Mouse (Mus musculus) testis, adult 2 months (tissue): Measurements from ENCODE around the gene Krt7. TPM values are rescaled to one million over a fixed set of nuclear protein-coding genes. Genes with fewer than 3 reads are reported as not detected.

Source experiments
- H3K27ac ChIP-seq: fragments of 200-500 bp; 2 replicates; pipeline ENCODE4 v1.5.1; 2012; ENCODE audit warnings: low read depth, low read length; ENCODE audit not compliant: control insufficient read depth, insufficient read depth
- H3K27me3 ChIP-seq: fragments of 200-500 bp; 2 replicates; pipeline ENCODE4 v1.6.1; 2012; ENCODE audit warnings: mild to moderate bottlenecking, low read length, moderate library complexity; ENCODE audit not compliant: control insufficient read depth, insufficient read depth
- H3K36me3 ChIP-seq: fragments of 200-500 bp; 2 replicates; pipeline ENCODE4 v1.6.1; 2012; ENCODE audit warnings: mild to moderate bottlenecking, low read length; ENCODE audit not compliant: control insufficient read depth, insufficient read depth
- H3K4me1 ChIP-seq: fragments of 200-500 bp; 2 replicates; pipeline ENCODE4 v1.6.1; 2012; ENCODE audit warnings: low read length; ENCODE audit not compliant: control insufficient read depth, insufficient read depth
- H3K4me3 ChIP-seq: fragments of 200-500 bp; 2 replicates; pipeline ENCODE4 v1.5.1; 2012; ENCODE audit warnings: low read depth, mild to moderate bottlenecking, low read length, moderate library complexity, mixed read lengths; ENCODE audit not compliant: control insufficient read depth
- CTCF ChIP-seq: fragments of 200-500 bp; IDR thresholded peaks from 2 replicates; pipeline ENCODE4 v1.5.1; 2012; ENCODE audit warnings: low read depth, mild to moderate bottlenecking, inconsistent platforms, low read length, moderate library complexity; ENCODE audit not compliant: control insufficient read depth, insufficient read depth, insufficient replicate concordance
- POLR2A ChIP-seq: fragments of 200-500 bp; IDR thresholded peaks from 2 replicates; pipeline ENCODE4 v1.6.1; 2012; ENCODE audit warnings: low read depth, mild to moderate bottlenecking, inconsistent platforms, low read length, moderate library complexity; ENCODE audit not compliant: control insufficient read depth
- polyA plus RNA-seq: library from polyadenylated mRNA; depleted of rRNA; stranded (reverse); fragments of >200 nt; gene quantifications from 2 replicates; pipeline ENCODE4 v1.2.3, GENCODE M21; 2012

Krt7 gene
- polyA plus RNA-seq, 1 experiment, result 0.33 TPM

DNA sequence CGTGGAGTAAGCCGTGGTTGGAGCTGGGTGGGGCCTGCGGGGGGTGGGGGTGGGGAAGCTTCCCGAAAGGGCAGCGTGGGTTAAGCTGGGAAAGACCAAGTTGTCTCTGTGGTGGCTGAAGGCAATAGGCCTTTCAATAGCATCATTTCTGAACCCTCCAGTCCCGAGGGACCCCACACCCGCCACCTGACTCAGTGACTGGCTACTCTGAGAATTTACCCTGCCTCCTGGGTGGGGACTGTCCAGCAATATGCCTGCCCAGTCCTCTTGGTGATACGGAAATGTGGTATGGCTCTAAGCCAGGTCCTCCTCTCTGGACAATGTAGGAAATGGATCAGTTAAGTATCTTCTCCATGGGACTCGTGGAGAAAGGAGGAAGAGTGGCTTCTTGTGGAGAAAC lies 29.1 kb upstream of the Krt7 start:
- Histone ChIP-seq H3K36me3 (no peaks in the 10 kb centered on the region), H3K27me3 (no peaks in the 10 kb centered on the region), H3K4me1 (no peaks in the 10 kb centered on the region), H3K4me3 (no peak overlapping the region), H3K27ac (no peak overlapping the region)
- TF ChIP-seq CTCF (no peak), POLR2A (no peak)

DNA sequence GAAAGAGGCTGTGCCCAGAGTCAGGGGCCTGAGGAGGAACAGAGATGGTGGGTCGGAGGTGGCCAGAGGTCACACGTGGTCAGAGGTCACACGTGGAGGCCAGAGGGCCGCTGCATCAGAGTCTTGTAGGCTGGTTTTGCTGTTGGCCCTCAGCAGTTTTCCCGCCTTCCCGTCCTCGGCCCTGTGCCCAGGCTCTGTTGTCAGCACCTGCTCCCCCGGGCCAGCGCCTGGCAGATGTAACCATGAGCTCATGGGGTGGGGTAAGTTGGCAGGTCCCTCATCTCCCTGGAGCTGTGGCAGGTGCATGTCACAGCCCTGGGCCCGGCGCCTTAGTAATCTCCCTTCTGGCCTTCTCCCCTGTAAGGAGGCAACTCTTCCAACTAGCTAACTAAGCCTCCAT lies 28.0 kb upstream of the Krt7 start:
- Histone ChIP-seq H3K4me3 (no peak overlapping the region), H3K27me3 (no peaks in the 10 kb centered on the region), H3K4me1 (no peaks in the 10 kb centered on the region), H3K27ac (no peak overlapping the region), H3K36me3 (no peaks in the 10 kb centered on the region)
- TF ChIP-seq POLR2A, result no peak

DNA sequence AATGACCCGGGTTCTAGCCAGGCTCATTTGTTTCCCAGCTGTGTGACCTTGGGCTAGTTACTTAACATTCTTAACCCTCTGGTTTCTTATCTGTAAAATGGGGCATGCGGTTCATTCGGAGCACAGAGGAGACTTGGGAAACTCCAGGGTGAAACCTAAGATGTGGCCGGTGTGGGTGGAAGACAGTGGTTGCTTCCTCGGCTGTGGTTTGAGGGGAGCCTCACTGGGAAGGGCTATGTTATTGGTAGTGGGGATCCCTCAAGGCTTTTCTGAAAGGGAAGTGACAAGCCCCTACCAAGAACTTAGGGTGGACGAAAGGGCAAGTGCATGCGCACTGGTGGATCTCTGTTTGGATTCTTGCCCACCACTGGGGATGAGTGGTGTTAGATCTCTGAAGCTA lies 26.2 kb upstream of the Krt7 start:
- H3K36me3 ChIP-seq, result no peaks in the 10 kb centered on the region
- TF ChIP-seq POLR2A (no peak), CTCF (no peak)
- H3K4me3 ChIP-seq, result no peak overlapping the region
- H3K27me3 ChIP-seq, result no peaks in the 10 kb centered on the region
- H3K4me1 ChIP-seq, result no peaks in the 10 kb centered on the region
- H3K27ac ChIP-seq, result no peak overlapping the region

DNA sequence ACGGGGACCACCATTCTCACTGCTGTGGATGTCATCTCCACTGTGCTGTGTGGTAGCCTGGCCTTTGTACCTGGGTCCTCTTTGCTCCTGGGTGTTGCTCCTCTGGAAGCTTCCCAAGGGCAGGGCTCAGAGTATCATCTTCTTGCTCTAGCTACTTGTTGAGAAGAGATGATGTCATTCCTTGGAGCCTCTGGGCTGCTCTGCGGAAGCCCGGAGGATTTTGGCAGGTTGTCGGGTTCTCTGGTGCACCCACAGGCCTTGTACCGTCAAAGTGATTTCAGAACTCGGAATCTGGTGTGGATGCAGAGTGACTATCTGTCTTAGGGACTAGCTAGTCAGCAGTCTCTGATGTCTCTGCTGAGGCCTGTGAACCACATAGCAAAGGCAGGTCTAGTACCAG lies 25.8 kb upstream of the Krt7 start:
- H3K36me3 ChIP-seq, result no peaks in the 10 kb centered on the region
- TF ChIP-seq POLR2A, result no peak
- no peak for TF ChIP-seq CTCF
- no peaks in the 10 kb centered on the region for H3K4me1 ChIP-seq
- H3K27ac ChIP-seq, result no peak overlapping the region
- H3K4me3 ChIP-seq, result no peak overlapping the region
- no peaks in the 10 kb centered on the region for H3K27me3 ChIP-seq

DNA sequence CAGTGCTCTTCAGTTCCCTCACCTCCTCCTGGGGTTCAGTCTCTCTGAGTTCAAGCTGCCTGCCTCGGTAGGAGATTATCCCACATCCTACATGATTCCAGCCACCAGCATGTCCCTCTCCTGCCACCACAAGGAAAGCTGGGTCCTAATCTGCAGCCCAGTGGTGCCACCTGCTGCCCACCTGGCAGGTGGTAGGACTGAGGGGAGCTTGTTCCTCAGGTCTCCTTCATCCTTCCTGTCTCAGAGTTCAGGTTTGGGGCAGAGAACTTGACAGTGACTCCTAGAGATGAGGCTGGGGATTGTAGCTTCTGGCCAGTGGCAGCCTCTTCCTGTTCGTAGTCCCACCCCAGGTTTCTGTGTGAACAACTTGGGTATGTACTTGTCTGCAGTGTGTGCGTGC lies 23.7 kb upstream of the Krt7 start:
- Histone ChIP-seq H3K36me3 (no peaks in the 10 kb centered on the region), H3K27me3 (no peaks in the 10 kb centered on the region), H3K4me3 (no peak overlapping the region), H3K4me1 (no peaks in the 10 kb centered on the region), H3K27ac (no peak overlapping the region)
- no peak for TF ChIP-seq POLR2A
- no peak; the same call in 1 of the 2 replicates for TF ChIP-seq CTCF

DNA sequence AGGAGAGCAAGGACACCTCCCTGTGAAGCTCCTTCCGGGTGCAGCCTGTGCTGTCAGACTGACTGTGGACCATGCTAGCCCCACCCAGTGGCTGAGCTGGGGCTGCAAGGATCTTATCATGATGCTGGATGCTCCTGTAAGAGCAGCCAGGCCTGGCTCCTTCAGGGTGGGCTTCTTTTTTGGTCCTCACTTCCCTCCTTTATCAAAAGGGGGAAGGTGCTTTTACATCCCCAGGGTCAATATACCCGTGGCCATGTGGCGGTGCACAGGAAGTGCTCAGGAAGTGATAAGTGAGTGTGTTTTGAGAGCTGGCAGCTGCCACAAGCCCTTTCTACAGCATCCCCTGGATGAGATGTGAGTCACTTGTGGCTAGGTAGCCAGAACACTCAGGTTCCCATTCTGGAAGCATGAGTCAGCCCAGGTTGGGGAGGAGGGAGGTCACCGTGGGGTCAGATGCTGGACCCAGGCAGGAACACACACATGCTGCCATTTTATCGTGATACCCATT lies 22.8 kb upstream of the Krt7 start:
- Histone ChIP-seq H3K27ac (no peak overlapping the region), H3K4me3 (no peak overlapping the region), H3K27me3 (no peaks in the 10 kb centered on the region), H3K36me3 (no peaks in the 10 kb centered on the region), H3K4me1 (no peaks in the 10 kb centered on the region)
- no peak for TF ChIP-seq POLR2A
- TF ChIP-seq CTCF, result no peak

DNA sequence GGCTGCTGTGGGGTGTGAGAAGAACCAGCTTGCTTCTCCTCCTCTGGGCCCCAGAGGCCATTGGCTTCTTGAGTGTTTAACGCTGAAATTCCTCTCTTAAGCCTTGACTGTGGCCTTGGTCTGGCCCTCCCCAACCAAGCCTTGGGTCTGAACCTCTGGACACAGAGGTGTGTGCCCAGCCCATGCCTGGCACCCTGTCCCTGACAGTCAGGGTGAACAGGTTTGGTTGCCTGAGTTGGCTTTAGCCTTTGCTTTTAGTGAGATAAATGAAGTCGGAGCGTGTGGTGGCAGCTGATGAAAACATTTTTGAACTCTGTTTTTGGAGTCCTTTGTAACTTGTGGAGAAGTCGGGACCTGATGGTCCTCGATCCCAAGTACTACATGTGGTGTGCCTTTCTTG lies 20.6 kb upstream of the Krt7 start:
- Histone ChIP-seq H3K36me3 (no peaks in the 10 kb centered on the region), H3K4me3 (no peak overlapping the region), H3K27ac (no peak overlapping the region), H3K4me1 (no peaks in the 10 kb centered on the region), H3K27me3 (no peaks in the 10 kb centered on the region)
- no peak for TF ChIP-seq CTCF

DNA sequence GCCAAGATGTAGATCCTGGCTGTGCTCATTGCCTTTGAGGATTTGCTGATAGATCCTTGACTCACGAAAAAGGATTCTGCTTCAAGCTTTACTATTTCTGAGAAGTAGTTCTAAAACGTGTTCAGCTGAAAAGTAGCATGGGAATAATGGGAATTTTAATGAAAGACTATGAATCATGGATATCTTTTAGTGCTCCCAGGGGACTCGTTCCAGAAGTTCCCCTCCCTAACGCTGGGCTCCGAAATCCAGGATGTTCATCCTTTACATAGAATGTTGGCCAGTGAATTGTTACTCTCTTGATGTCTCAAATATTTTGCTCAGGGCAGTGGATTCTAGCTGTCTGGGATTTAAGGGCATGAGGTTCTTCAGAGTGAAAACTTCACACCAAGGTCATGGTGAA lies 18.6 kb upstream of the Krt7 start:
- no peak overlapping the region for H3K27ac ChIP-seq
- H3K36me3 ChIP-seq, result no peaks in the 10 kb centered on the region
- no peak for TF ChIP-seq POLR2A
- H3K27me3 ChIP-seq, result no peaks in the 10 kb centered on the region
- H3K4me1 ChIP-seq, result no peaks in the 10 kb centered on the region
- no peak overlapping the region for H3K4me3 ChIP-seq
